Mouse (Mus musculus): Measurements from ENCODE around the gene Tas1r1. TPM values are rescaled to one million over a fixed set of nuclear protein-coding genes. Genes with fewer than 3 reads are reported as not detected.

The Tas1r1 gene
- polyA plus RNA-seq, 1 experiment from 2014 or later = 2.1 TPM

Other genes with a start within 250 kb of the Tas1r1 start
- 155 and 159 TPM in 2 replicates for gene Camta1, start 176.7 kb downstream of the Tas1r1 start, polyA plus RNA-seq (2015; fragmentation: Nextera tagmentation; extraction: Ambion mirVana)
- gene Dnajc11, start 104.9 kb downstream of the Tas1r1 start, polyA plus RNA-seq (2015; fragmentation: Nextera tagmentation; extraction: Ambion mirVana) = 81.3 and 81.6 TPM in 2 replicates
- gene Thap3, start 49.6 kb downstream of the Tas1r1 start, polyA plus RNA-seq (2015; fragmentation: Nextera tagmentation; extraction: Ambion mirVana) = 30.9 and 33.9 TPM in 2 replicates
- gene Phf13, start 42.3 kb downstream of the Tas1r1 start, polyA plus RNA-seq (2015; fragmentation: Nextera tagmentation; extraction: Ambion mirVana) = 21.2 and 24.4 TPM in 2 replicates
- gene Klhl21, start 29.8 kb downstream of the Tas1r1 start, polyA plus RNA-seq (2015; fragmentation: Nextera tagmentation; extraction: Ambion mirVana) = 3.0 and 3.4 TPM in 2 replicates
- 19.3 and 21.5 TPM in 2 replicates for gene Zbtb48, start 10.9 kb downstream of the Tas1r1 start, polyA plus RNA-seq (2015; fragmentation: Nextera tagmentation; extraction: Ambion mirVana)
- gene Nol9, start 753 bp upstream of the Tas1r1 start, polyA plus RNA-seq (2015; fragmentation: Nextera tagmentation; extraction: Ambion mirVana) = 22.8 and 24.0 TPM in 2 replicates
- 11.8 and 13.1 TPM in 2 replicates for gene Plekhg5, start 33.9 kb upstream of the Tas1r1 start, polyA plus RNA-seq (2015; fragmentation: Nextera tagmentation; extraction: Ambion mirVana)
- gene Tnfrsf25, start 77.4 kb upstream of the Tas1r1 start, polyA plus RNA-seq (2015; fragmentation: Nextera tagmentation; extraction: Ambion mirVana) = 0.37 and 0.83 TPM in 2 replicates
- 0.14 and 0.25 TPM in 2 replicates for gene Espn, start 113.8 kb upstream of the Tas1r1 start, polyA plus RNA-seq (2015; fragmentation: Nextera tagmentation; extraction: Ambion mirVana)
- not detected in 2 replicates for gene Hes2, start 120.3 kb upstream of the Tas1r1 start, polyA plus RNA-seq (2015; fragmentation: Nextera tagmentation; extraction: Ambion mirVana)
- gene Acot7, start 139.6 kb upstream of the Tas1r1 start, polyA plus RNA-seq (2015; fragmentation: Nextera tagmentation; extraction: Ambion mirVana) = 437 and 480 TPM in 2 replicates
- gene Gpr153, start 235.7 kb upstream of the Tas1r1 start, polyA plus RNA-seq (2015; fragmentation: Nextera tagmentation; extraction: Ambion mirVana) = 13.8 and 16.2 TPM in 2 replicates

Measured in midbrain, embryonic 16.5 days (tissue).